Mouse (Mus musculus) lung, postnatal 14 days (tissue): ENCODE measurements at regions not wholly inside any gene's neighbourhood (a gene's known extent, or its start where the extent isn't known, plus 50 kb on each side); places are given as distances from the start of the nearest gene placed in this dataset.
A peak's percentile ranks its signal among the peaks of the same experiment; 100 is the strongest.

Source experiments
- DNase-seq: peaks from one replicate; pipeline ENCODE4 v3.0.0; 2021

DNA sequence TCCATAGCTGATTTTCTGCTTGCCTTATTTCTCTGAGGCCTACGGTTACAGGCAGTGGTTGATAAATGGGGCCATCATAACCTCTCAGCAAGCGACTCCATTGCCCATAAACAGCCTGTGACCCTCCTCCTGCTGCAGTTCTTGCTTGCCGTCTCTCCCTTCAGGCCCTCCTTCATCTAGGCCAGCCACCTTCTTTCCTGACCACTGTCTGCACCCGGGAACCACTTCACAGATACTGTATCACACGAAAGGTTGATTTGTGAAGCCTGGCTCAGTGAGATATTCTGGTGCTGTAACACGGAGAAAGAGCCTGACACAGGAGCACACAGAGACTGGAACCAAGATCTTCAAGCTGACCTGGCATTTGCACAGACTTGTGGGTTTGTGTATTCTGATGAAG lies 294.1 kb downstream of the Epha4 start:
- DNase-seq, result no peak

DNA sequence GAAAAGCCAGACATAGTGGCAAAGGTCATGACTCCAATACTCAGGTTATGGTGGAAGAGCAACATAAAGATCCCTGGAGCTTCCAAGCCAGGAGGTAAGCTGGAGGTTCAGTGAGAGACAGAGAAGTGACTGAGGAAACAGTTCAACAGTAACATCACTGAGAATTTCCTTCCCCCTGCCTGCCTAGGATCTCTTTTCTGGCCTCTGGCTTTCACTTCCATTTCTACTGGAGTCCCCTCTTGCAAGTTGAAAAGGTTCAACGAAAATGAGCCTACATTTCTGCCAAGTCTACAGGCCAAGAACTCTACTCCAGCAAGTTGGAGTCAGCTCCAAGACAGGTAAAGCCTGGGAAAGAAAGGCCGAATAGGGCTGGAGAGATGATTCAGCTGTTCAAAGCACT lies 293.0 kb downstream of the Epha4 start:
- no peak for DNase-seq

DNA sequence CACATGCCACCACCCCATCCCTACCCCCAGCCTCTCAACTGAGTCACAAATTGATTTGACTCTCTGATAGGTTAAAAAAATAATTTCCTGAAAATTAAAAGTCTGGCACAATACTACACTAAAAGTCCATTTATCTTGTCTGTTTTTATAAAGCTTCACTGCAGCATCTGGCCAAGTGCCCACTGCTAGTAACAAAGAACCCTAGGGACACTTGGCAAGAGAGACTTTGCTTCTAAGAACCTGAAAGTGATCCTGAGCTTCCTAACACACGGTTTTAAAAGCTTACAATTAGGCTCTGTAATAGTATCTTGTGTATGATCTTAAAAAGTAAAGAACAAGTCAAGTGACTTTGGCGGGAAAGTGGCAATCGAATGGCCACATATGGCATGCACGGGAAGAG lies 288.3 kb downstream of the Epha4 start:
- peak; percentile 24 for DNase-seq

DNA sequence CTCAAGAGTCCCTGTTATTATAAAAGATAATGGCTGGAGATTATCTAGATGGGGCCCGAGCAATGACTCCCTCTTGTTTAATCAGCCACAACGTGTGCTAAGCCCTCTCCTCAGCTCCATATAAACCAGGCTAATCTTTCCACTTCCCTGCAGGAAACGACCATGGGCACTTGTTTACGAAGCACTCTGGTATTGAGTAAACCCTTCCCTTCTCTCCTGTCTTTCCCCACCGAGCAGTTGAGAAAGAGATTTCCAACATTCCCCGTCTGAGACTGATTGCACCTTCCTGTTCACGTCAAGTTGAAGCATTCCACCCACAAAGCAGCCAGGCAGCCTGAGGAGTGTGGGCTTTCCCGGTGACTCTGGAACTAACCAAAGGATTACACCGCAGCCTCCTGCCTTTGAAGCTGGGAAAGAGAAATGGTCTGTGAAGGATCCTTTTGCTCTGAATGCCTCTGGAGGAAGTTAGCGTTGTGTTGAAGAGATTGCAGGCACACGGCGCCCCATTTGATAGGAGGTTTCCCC lies 287.8 kb downstream of the Epha4 start:
- DNase-seq, result peak; percentile 34

DNA sequence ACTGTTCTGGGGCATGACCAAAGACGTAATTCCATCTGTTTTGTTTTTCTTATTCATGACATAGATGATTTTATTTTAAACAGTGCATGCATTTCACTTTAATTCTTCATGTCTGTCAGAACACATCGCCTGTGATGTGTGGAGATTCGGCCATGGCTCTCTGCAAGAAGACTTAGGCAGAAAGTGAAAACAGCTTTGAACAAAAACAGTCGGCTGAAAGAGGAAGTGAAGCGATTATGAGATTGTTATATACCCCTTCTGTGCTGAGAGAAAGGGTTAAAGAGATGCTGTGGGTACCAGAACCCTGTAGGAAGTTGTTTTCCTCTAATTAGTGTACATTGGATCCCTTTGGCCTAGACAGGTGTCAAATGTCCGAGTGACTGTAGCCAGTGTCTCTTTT lies 287.1 kb downstream of the Epha4 start:
- DNase-seq, result no peak

DNA sequence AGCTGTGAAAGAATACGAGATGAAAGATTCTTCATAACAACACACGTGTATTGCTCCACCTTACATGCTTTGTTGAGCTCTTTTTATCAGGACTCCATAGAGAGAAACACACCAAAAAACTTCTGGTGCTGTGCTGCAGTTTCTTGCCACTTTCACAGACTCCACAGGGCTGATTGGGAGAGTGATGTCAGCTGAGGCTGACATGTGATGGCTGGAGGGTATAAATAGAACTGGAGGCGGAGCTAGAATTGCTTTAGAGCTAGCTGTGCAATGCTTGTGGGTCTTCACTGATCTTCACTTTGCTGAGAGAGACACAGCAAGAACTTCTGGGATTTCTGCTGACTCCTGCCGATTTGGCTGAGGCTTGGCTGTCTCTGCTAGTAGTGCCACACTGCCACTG lies 285.3 kb downstream of the Epha4 start:
- DNase-seq, result no peak

DNA sequence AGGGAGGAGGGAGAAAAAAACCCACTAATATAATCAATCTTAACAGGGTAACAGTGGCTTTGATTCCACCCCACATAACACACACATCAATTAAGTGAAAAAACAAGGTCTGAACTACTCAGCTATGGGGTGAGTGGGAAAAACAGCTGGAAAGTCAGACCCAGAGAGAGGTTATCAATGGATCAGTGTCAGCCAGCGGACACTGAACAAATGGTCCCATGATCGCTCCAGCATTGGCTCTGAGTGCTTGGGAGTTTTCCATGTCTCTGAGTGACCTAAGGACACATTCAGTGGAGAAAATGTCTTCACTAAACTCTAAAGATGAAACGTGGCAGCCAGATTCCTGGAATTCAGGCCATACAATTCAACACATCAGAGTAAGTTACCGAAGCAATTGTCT lies 281.9 kb downstream of the Epha4 start:
- DNase-seq, result no peak

DNA sequence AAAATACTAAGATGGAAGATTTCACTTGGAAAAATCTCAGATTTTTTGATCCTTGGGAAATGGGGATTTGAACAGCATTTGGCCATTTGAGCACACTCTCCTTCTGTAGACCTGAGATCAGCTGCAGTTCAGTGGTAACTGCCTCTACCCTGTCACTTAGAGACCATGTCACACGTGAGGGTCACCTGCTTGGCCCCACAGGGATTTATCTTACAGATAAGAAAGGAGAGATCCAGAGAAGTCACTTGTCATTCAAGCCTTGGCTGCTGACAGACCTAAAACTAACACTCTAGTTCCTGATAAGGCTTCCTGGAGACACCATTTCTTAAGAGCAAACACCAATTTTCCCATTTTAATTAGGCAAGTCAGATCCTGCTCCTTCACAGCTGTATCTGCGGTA lies 270.2 kb downstream of the Epha4 start:
- no peak for DNase-seq

DNA sequence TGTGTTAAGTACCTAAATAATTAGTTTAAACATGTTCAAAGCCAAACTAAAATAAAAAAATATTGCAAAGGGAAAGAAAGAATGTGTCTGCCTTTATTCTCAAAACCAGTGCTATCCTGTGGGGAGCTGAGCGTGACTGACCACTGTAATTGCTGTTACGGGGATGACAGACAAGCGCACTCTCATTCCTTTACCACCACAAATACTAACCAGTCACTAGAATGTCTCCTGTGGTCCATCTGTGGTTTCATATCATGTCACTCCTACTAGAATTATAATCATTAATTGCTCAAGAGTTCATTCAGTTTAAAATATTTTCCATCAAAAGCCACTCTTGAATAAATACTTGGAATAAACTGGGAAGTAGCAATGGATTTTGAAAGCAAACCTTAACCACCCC lies 268.8 kb downstream of the Epha4 start:
- no peak for DNase-seq

DNA sequence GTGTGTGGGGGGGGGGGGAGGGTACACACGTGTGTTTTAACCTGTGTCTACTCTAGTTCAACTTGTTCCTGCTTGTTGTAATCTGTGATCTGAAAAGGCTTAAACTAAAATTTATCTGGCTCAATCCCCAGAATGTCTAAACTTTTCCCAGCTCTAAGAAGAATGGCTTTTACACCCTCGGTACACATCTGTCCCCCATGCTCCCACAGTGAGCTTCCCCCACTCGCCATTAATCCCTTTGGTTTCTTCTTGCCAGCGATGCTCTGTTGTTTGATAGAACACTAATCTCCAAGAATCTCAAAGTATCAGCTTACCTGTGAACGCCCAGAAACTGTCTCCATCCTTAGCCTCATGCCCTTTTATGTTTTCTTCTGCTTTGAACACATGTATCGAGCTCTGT lies 260.6 kb downstream of the Epha4 start:
- no peak for DNase-seq

DNA sequence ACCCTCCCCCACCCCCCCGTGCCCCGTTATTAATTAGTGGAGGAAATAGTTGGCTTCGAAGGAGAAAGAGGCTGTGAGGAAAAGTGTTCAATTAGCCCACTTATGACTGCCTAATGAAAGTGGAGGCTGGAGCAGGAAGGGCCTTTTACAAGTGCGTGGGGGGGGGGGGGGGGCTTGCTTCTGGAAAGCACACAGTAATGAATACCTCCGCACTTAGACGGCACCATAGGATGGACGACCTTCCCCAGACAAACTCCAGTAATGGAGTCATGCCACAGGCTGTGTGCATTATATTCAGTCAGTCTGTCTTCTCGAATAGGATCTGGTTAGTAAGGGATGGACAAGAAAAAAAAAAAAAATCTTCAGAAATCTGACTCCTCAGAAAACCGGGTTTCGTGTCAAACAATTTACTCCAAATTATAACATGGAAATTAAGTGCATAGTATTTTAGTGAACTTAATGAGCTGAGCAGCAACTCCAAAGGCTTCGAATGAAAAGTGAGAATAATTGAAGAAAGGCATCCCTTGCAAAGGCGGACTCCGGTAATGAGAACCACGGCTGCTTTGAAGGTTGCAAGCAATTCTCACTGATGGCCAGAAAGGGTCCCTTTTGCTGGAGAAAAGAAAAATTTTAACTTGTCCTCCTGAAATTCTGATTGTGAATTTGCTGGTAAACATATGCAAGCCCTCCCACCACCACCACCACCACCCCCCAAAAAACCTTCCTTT lies 258.6 kb downstream of the Epha4 start:
- no peak for DNase-seq

DNA sequence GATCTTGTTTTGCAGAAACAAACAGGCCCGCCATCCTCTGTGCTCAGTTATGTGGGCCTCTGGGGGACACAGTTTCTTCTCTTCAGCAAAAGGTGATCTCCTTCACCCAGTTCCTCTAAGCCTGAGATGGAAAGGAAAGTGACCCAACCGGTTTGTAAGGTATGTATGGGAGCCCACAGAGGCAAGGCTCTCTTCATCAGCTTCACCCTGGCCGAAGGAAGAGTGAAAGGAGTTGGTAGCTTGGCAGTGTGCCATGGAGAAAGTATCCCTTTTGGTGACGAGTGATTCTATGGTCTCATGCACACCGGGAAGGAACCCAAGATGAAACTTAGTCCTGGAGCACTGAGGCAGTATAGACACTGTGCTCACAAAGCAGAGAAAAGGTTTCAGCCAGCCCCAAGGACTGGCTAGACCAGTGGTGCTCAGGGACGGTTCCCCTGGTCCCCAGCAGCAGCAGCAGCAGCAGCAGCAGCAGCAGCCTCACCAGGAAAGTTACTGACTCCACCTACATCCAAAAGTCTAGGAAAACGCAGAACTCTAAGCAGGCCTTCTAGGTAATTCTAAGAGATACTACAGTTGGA lies 256.1 kb downstream of the Epha4 start:
- DNase-seq, result no peak

DNA sequence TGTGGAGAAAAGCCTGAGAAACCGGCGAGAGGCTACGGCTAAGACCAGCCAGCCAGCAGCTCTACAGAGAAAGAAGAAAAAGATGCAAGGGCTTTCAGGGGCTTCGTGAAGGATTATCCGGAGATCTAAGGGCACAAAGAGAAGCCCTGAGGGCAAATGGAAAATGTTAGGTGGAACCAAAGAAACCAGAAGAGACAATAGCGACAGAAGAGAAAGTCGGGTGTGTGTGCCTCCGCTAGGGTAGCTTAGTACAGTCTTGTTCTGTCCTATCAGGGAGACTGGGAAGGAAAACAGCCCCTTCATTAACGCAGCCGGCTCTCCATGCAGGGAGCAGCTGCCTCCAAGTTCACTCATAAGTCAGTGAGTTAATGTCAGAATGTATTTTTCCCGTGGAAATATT lies 255.1 kb downstream of the Epha4 start:
- DNase-seq, result no peak

DNA sequence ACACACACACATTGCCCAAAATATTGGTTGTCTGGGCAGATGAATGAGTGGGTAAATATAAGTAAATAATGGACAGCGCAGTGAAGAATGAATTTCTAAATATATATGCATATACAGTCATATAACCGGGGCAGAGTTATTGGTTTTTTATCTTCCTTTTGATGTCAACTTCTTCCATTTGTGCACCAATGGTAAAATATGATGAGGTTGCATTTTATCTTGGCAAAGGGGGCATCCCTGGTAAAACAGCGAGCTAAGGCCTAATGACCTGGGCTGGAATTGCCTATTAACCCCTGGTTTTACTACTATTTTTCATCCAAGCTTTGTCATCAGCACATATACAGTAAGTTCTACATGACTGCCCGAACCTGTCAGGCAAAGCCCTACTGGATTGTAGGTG lies 253.2 kb downstream of the Epha4 start:
- no peak for DNase-seq

DNA sequence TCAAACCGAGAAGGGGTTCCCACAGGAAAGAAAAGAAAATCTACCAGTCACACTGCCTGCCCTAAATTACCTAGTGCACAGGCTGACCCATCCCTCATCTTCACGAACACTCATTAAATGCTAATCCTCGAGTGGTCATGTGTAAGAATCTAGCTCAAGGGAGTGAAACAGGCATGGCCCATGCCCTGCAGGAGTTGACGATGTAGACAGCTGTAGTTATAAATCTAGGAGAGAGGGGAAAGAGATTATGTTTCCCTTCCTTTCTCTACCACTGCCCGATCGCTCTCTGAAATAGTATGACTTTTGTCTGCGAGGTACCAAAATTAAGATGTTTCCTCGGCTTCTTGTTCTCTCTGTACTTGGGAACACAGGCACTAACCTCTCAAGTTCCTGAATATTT lies 249.2 kb downstream of the Epha4 start:
- no peak for DNase-seq

DNA sequence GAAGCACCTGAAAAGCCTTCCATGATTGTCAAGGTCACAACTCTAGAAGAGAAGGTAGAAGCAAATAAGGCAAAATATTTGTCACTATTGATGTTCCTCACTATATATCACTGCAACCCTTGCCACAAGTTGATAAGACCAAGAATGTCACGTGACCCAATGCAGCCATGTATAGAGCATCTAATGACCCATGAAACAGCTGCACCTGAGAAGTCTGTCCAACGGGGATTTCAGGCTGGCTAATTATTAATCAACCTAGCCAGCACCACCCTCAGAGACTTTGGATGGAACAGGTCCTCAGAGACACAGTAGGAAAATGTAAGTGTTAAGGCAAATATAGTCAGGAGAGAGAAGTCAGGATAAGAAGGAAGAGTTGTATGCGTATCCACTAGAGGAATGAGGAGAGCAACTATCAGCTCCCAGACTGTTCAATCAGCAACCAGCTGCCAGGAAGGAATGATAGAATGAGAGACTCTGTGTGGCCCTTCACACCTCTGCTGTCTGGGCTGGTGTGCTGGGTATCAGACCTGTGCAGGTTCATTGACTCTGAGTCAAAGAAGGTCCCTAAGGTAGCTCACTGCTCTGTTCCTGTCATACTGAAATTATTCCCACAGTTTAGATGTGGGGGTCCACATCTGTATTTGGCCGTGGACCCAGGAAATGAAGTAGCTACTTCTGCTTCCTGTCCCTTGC lies 247.4 kb downstream of the Epha4 start:
- no peak for DNase-seq

DNA sequence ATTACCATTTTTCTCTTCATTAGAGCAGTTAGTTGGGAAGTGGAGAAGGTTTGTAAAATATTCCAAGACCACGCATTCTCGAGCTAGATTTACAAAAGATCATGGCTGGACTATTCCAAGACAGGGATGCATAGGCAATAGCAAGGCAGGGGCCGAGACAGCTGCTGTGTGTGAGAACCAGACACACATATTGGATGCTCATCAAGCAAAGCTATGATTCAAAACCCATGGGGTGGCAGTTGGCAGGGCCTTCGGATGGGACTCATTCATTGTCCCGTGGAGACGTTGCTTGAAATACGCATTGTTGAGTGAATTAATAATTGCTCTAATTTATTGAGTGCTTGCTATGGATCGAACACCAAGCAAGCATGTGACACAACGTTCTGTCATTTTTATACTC lies 239.6 kb downstream of the Epha4 start:
- DNase-seq, result no peak

DNA sequence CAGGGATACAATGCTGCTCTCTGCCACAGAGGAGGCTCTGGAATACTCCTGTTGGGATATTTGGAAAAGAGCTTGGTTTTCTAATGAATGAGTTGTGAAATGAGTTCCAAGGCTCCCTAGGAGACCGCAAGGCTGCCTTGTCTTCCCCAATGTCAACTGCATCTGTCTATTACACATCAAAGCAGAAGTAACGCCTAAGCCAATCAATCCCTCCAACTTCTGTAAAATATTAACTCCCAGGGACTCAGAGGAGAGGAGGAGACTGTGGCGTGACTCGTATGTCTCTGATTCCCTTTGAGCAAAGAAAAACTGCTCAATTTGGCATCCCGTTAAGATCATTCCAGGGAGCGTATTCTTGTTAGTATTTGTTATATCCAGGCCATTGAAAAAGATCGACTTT lies 235.3 kb downstream of the Epha4 start:
- DNase-seq, result no peak

DNA sequence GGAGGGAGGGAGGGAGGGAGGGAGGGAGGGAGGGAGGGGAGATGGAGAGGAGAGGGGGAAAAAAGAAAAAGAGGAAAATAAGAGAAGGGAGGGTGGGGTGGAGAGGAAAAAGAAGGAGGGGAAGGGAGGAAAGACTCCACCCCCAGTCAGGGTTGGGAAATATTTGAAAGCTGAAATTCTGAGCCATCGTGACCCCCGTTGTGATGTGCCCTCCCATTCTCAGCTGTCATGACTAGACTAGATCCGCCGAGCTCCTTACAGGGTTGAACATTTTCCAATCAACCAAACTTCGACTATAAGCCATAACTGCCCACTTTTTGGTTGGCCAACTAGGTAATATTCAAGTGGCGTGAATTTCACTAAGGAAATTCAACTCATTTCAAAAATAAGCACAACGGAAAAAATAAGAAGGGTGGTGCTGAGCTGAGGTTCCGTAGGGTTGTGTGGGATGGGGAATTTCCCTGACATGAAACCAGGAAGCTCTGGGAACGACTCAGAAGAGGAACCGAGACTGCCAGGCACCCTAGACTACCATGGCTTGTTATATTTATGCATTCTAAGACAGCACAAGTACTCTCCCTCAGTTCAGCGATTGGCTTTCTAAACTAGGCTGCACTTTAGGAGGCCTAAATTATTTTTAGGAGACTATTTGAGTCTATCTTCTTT lies 234.4 kb downstream of the Epha4 start:
- no peak for DNase-seq

DNA sequence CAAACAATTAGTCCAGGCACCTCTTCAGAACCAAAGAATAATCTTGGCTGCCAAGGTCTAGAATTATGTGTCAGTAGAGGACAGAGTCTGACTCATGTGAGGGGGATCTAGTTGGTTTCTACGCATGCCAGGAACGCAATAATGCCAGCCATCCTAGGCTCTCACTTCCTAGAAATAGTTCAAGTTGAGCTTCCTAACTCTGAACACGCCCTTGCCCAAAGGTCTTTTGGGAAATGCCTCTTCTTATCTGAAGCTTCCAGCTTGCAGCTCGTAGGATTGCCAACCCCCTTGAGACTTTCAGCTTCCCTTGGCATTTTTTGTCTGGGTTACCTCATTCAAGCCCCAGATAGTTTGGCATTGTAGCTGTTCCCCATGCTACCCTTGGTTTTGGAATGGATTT lies 233.1 kb downstream of the Epha4 start:
- no peak for DNase-seq

DNA sequence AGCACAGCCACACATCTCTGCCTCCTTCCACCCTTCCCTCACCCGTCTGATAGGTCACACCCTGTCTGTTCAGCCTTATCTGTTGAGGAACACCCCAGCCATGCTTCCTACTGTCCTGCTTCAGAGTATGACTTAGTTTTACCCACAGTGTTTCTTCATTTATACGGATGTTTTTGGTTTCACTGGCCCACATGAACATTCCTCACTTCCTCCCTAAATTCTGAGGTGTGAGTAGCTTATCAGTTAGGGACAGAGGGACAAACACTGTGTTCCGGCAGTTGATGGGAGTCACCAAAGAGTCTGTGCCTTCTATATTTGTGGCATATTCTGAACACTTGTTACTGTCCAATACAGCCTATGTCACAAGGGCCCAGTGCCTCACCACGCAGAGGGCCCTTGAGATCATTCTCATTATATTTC lies 216.2 kb downstream of the Epha4 start:
- DNase-seq, result no peak

DNA sequence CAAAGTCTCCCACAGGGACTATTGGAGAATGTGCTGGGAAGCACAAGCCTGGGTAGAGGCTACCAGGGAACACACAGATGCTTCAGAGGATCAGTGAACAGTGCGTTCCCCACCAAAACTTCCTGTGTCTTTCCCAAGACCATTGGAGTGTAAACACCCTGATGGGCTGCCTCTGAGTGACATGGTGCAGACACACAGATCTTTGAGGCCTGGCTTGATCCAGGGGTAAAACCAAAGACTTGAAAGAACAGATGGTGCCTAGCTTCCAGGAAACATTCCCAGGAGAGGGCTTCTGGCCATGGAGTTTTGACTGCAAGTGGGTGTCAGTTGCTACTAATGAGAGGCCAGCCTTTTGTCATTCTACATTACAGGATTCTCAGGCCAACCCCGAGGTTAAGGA lies 214.1 kb downstream of the Epha4 start:
- DNase-seq, result no peak

DNA sequence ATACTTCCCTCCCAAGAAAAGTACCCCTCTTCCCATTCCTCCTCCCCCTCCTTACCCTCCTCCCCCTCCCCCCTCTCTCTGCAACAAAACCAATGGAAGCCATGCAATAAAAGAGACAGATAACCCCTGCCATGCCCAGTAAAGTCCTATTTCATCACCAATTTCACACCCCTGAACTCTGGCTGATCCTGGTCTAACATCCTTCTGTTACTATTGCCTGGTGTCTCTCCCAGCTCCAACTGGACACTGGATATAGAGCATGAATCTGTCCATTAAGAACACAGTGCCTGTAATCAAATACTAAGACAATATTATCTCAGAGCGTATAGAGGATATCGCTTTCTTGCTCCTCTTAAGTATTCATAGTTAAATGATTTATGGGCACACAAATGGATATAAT lies 210.1 kb downstream of the Epha4 start:
- no peak for DNase-seq

DNA sequence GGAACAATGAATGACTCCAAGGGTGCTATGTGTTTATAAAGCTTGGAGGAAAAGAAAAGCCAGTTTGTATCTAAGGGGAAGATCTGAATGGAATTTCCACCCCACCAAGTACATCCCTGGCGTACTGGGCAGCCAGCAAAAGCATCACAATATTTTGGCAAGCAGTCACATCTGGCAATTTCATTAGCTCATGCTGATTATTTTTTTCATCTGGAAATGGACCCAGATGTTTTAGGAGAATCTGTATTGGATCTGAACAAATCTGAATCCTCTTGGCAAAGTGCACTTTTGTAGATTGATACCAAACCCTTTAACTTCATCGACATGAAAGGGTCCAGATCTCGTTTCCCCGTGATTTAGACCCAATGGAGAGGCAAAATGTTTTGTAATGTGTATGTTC lies 207.1 kb downstream of the Epha4 start:
- DNase-seq, result no peak
